Mouse (Mus musculus) activated CD4-positive, CD25-positive, alpha-beta regulatory T cell, adult 4 months (primary cell): ENCODE measurements at regions not wholly inside any gene's neighbourhood (a gene's known extent, or its start where the extent isn't known, plus 50 kb on each side); places are given as distances from the start of the nearest gene placed in this dataset.

Experiments used
- ATAC-seq: one replicate; pipeline ENCODE4 v1.8.0; 2017

DNA sequence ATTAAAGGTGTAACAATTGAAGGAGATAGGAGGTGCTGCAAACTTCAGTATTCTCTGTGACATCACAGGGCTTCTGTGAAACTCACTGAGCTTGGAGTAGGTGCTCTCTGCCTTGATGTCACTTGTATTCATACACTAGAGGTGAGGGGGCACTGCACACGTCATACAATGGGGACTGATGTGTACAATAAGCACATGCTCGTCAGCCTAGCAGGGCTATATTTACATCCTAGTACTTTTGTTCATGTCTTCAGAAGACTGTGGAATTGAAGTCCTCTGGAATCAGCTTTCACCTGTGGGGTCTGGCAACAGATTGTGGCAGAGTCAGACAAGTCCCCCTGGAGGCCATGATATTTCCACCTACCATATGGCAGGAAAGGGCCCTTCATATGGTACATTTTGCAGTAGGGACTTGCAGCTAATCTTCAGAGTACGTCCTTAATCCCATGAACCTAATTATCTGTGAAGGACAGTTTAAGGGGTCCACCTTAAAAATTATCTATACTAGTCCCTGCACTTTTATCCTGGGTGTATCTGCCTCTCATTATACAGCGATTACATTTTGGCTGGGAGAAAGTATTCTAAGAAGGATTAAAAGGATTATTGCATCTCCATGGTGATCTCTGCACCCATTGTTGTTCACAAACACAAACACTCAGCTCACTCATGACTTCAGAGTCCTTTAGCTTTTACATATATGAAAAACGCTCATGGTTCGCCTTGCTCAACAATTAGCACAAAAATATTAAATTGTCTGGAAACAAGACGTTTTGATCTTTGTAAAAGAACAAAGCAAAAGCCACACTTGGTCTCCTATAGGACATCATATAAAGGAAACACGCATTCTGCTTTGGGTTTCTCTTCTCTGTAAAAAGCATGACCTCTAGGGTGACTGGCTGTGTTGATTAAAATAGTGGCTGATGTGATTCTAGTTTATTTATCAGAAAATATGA lies 324.1 kb upstream of the Itga1 start:
- no peak for ATAC-seq

DNA sequence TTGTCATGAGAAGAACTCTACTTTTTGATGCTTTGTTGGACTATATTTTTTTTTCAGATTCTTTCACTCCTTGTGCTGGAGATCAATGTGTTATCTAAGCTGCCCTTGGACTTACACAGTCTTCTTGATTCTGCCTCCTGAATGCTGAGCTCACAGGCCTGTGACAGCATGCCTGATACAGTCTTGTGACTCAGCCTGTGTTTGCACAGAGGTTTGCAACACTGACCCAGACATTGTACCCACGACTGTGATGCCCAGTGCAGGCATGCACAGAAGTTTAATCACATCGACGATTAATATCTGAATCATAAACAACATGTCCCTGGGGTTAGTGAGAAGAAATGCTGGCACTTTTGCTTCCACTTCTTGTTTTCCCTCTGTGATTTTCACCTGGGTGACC lies 322.0 kb upstream of the Itga1 start:
- ATAC-seq, result no peak

DNA sequence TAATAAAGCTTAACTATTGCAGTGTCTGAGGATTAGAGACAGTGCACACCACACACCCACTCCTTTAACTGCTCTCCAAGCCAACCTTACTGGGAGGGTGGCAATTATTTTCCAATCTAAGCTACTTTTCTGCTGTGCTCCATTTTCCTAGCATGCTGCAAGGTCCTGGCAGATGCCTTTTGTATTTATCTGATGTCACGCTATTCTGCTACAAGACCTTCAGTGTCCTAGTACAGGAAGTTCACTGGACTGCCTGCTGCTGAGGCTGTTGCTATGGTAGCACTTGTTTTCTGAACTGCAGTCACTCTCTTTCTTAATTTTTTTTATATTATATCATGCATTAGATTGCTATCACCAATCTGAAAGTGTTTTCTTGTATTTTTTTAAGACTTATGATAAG lies 319.7 kb upstream of the Itga1 start:
- ATAC-seq, result no peak

DNA sequence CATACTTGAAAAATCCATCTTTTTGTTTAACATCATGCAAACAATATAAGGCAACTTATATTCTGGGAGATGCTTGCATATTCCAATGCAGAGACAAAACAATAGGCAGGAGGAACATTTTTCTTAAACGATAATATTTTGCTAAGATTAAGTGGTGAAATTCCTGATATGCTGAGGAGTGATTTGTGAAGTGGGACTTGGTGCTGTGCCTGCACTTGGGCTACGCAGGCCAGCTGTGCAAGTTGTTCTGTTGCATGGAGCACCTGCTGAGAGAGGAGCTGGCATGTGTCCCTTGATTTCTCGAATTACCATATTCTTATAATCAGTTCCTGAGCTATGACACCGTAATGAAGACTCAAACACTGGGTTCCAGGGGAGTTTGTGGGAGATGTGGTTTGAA lies 316.1 kb upstream of the Itga1 start:
- no peak for ATAC-seq

DNA sequence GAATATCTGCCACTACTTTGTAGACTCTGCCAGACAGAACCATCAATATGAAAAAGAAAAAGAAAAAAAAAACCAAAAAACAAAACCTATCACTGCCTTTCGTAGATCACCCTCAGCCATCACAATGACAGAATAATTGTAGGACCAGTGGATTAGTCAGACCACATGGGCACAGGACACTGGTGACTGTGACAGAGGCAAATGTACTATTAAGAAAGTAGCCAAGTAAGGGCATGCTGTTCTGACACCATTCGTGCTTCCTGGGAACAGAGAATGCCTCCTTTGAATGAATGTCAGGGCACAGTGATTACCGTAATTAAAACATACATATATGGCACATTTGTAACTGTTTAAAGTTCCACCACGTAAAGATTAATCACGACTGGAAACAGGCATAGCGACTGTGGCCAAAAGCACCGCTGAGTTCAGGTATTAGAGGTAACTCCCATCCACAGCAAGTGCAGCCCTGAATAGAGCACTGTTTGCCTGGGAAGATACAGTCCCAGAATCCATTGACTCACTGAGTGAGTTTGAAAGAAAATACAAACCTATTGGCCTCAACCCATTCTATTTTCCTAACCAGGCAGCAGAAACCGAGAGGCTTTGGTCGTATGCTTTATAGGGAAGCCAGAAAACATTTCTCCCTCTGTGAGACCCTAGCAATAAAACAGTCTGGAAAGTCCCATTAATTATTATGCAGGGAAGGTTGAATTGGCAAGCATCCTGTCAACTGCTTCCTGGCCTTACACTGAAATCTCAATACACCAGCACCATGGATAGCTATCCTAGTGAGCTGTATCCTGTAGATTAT lies 312.2 kb upstream of the Itga1 start:
- ATAC-seq, result no peak

DNA sequence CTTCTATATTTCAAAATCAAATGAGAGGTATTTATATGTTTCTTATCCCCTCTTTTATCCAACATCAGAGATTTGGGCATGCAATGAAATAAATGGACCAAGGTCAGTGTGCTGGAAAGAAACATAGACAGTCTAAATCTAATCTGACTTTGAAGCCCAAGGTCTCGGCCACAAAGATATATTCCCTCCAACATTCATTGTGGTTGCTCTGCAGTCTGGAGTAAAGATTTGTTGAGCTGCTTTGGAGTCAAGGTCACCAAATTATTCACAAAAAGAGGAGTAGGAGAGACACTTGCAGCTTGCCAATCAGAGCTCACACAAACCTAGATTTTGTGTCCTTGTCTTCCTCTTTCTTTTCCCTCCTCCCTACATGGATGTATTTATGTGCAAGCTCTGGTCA lies 304.2 kb upstream of the Itga1 start:
- ATAC-seq, result no peak

DNA sequence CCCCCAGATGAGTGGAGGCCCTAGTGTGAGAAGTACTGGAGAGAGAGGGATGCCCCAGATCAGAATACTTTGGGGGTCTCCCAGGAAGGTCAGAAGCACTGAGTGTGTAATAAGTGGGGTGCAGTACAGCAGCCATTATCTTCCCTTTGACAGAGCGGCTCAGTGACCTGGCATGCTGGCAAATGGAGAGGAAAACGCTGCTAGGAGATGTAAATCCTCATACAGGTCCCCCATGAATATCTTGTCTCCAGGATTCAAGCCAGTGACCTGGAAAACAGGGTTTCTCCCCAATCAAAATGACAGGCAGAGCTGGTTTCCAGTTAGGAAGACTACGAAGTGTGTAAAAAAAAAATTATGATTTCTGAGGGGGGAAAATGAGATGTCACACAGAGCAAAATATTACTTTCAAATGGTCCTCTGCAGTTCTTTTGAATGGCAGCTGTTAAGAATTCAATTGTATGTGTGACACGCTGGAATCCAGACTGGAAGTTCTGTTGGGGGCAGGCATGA lies 299.0 kb upstream of the Itga1 start:
- ATAC-seq, result no peak

DNA sequence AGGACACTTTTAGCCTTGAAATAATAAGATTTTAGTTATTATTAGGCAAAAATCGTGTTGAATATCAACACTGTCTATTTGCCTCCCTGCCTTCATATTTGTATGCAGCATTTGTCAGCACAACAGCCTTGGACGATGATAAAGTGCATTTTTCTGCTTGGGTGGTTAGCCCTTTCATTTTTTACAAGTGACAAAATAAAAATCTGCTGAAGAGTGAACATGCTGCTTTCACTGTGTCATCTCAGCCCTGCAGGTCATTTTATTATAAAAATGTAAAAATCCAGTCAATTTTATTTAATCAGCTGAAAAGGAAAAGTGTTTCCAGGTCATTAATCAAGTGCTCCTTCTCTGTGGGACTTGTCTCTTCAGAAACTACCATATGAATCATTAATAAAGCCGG lies 277.9 kb upstream of the Itga1 start:
- ATAC-seq, result no peak

DNA sequence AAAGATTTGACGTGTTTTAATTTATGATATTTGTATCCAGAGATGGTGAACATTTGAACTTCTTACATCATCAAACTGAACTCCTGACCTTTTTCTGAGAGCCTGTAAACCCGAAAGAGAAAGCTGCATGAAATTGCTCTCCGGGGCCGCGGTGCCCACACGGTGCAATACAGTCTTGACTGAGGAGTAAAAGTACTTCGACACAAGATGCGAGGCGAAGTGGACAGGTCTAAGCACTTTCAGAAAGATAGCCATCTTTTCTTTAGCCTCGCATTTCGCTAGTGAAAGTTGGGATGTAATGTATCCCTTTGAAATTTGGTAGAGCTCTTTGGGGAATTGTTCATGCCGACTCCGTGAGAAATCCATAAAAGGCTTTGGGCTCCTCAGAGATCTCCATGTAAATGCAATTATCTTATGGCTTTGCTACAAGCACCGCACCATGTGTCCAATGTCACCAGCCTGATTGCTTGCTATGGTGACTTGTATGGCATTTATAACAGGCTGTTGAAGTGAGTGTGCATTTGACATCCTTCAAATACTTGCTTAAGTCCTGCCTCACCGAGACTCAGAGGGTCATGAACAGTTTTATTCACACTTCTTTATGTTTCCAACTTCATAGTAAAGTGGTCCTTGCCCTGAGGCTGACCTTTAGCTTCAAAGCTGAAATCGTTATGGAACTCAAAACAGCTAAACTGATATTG lies 274.6 kb upstream of the Itga1 start:
- ATAC-seq, result no peak

DNA sequence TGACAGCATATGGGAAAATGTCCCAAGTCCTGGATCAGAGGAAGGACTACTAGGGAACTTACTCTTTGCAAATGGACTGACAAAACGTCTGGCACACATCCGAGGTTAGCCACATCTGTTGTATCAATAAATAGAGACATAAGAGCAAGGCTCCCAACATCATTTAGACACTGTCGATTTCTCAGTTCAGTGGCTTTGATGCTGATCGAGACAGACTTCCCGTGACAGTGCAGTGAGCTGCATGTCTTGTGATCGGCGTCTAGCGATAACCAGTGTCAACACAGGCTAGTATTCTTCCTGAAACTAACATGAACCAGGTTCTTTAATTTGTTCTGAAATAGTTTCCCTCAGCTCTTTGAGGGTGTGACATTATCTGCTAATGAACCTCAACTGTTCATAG lies 259.7 kb upstream of the Itga1 start:
- ATAC-seq, result no peak

DNA sequence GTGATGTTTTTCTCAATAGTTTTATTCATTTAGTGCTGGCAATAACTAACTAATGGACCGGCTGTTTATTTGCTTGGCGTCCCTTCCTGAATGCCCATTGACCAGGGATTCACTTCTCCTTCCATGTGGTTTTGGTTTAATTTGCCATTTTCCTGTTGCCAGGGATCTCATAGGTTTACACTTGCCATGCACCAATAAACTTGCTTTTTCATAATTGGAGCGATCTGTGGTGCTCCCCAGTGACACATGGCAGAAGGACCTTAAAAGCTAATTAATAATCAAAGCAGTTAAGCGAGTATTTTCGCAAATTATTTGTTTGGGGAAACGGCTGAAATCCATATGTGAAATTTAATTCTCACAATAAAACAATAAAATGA lies 245.2 kb upstream of the Itga1 start:
- no peak for ATAC-seq

DNA sequence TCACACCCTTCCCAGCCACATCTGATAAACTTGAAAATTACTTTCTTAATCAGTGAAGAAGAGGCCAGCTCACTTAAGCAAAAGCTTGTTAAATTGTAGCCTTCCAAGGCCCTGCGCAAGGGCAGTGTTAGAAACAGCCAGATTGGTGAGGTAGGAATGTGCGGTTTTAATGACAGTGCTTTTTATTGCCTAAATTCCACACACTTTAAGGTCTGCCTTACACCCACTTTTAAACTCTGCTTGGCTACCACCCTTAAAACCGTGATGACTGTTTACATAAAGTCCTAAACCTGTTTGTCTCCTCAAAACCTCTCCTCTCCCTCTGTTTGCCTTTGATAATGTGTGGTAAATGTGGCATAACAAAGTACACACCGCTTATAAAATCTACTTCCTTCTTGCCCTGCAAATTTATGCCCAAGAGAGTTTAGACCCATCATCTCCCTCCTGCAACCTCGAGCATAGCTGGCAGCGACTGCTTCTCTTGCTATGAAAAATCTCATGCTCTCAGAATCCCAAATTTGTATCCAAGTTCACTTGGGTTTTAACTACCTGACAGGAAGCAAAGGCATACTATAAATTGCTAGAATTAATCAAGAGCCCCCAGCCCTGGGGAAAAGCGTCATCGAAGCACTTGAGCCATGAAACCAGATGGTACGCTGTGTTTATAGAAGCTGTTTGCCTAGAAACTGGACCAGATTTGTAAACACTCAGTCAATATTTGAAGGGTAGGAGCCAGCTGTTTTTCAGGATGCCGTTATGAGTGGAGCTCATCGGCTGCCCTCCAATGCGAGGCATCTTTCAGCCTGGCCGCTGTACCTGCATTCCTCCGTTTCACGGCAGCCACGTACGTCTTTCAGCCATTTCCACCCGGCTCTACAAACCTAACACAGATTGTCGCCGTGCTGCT lies 244.6 kb upstream of the Itga1 start:
- ATAC-seq, result no peak

DNA sequence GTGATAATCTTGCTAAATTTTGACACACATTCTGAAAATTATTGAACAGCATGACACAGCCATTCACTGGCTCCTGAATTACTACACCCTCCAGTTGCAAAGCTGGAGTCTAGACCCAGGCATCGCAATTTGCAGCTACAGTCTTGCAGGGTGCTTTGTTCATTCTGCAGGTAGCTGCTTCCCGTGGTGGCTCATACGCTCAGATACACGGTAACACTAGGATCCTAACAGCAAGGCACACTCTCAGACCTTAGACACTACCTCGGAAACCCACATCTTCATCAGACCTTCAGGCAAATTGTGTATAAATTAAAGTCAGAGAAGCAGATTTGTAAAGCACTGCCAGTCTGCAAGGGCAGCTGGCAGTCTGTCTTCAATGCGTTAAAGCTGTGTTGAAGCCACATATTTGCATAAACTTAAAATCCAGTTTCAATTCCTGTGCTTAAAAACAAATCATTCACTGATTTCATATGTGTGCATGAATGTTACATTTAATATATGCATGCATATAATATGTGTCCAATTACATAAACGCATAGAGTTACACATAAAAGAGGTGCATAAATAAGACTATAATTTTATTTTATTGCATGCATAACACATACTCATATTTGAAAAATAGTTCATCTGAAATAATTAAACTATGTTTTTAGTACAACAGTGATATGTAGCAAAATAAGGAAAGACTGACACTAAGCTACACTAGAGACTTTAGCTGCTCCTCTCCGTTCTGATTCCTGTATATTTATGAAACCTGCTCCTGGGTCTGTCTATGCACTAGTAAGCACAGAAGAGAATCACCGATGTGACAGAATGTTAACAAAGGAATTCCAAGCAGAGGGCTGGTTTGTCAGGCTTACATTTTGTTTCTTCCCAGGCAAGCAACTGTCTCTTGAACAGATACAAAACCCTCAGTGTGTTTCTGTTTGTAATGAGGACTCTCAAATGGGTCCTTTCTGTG lies 227.5 kb upstream of the Itga1 start:
- no peak for ATAC-seq

DNA sequence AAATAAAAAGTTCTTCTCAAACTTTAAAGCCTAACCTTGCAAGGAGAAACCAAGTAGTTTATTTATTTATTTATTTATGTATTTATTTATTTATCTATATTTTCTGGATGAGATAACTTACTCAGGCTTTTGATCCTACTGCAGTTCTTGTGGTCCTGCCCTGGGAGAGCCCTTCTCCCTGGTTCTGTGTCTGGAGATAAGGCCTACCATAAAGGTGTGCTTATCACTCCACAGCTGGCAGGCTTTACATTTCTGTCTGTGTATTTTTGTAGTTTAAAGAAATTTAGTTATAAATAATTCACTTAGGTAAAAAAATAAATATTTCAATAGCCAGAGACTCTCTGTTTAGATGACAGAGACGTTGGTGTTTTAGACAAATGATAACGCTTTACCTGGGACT lies 224.5 kb upstream of the Itga1 start:
- ATAC-seq, result no peak

DNA sequence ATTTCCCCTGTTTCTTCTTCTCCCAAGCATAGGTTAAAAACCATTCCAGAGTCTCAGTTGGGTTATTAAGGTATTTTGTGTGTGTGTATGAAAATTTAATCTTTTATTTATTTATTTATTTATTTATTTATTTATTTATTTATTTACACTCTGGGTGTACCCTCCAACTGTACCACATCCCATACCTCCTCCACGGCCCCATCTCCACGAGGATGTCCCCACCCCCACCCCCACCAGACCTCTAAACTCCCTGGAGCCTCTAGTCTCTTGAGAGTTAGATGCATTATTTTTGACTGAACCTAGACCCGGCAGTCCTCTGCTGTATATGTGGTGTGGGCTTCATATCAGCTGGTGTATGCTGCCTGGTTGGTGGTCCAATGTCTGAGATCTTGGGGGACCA lies 214.9 kb upstream of the Itga1 start:
- ATAC-seq, result no peak

DNA sequence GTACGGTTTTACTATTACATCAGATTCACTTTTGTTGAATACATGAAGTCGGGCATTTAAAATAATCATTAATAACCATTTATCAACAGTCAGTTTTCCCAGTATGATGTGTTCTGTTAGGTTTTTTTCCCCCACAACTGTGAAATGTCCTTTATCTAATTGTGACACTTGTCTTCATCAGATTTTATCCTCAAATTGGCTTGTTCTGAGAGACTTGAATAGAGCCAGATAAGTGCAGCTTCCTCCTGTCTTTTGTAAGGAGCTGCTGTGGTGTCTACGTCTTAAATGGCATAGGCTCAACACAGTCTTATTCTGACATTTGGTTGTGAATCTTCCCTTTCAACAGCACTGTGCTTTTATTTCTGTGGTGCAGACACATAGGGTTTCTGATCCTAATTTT lies 206.8 kb upstream of the Itga1 start:
- ATAC-seq, result no peak

DNA sequence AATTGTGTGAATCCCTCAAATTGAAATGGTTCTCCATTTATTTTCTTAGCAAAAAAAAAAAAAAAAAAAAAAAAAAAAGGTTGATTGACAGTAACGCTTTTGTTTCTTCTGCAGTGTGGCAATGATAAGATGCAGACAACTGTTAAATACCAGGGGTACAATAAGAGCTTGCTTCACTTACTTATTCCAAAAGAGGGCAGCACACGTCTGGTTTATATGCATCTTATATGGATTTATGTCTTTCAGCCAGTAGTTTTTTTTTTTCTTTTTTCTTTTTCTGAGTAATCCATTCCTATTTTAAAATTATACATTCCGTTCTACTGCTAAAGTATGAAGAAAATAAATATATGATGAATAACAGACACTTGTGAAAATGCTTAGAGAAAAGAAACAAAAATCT lies 185.6 kb upstream of the Itga1 start:
- no peak for ATAC-seq

DNA sequence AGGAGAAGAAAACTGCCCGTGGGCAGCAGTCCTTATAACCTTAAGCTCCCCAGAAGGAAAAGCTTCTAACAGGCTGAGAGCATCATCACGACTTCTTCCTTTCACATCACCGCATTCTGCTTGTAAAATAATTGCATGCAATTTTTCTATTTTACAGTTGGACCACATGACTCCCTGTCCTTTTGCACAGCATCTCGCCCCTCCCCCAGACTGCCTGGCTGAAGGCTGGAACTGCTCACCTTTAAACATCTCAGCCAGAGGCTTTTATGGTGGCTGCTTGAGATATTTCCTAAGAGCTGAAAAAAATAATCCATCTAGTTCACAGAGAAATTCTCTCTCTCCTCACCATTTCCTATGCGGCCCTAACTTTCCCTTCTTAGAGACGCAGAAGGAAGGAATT lies 164.4 kb upstream of the Itga1 start:
- ATAC-seq, result no peak

DNA sequence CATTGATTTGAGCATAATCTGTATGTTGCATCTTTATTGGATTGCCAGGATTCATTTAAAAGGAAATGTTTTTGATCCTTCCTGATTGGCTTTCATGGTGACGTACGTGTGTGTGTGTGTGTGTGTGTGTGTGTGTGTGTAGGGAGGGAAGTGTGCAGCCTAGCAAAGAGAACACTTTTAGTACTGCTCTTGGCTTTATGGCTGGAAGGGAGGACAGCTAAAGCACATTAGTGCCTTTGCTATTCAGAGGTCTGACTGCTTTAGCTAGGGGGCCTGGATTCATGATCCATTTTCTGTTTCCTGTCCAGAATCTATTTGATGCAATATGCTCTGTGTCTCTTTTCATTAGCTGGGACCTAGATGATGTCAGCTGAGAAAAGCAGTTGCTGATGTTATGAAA lies 155.6 kb upstream of the Itga1 start:
- no peak for ATAC-seq

DNA sequence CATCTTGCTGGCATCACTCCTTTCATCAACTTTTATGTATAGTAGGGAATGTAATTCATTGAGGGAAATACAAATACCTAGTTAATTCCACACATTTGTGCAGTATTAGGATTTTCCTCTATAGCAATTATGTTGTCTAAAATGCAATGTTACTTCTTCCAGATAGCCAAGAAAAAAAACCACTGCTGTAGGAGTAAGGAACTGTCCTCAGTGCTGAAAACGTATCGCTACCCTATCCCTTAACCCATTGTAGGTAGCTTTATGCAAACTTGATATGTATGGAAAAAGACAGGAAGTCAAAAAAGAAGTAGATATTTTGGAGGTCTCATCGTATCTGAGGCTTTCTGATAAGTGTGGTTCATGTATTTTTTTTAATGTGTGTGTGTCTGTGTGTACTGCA lies 150.8 kb upstream of the Itga1 start:
- no peak for ATAC-seq

DNA sequence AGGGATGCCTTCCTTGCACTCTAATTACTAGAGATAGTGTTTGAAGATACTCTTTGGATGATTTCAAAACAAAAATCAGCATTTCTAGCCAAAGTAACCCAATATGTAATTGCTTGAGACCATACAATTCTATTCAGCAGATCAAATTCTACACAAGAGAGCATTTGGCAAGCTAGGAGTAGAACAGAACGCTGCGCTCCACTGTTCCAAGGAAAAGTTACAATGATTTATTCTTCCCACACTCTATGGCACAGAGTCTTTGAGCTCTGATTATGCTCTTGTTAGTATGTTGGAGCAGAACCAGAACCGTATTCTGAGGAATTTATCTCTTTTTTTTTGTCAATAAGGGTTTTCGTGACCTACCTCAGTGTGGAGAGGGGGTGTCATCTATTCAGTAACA lies 130.2 kb upstream of the Itga1 start:
- ATAC-seq, result no peak
